Mouse (Mus musculus): ENCODE results near the gene Rsf1. TPM values are rescaled to one million over a fixed set of nuclear protein-coding genes. Genes with fewer than 3 reads are reported as not detected.

Gene Rsf1
- total and polyA plus RNA-seq, 3 experiments, result 5.9 to 21.8 (median 11.9) TPM

GRCm38 (mm10) chr7:97650729-97651128 is 71.0 kb downstream of the Rsf1 start:
- in situ Hi-C loops (cut with MboI; ENCODE audit: low pct_ligation_motif_present, low pct_unique_long_range_greater_than_20kb, low sequenced_read_pairs), result no loop called here
- Histone ChIP-seq H3K27me3 (replicated peaks) (no peaks in the 10 kb centered on the region), H3K36me3 (replicated peaks in 1 of 2; ENCODE audit: control insufficient read depth in 1 of 2, insufficient read depth in 1 of 2, low read length in 1 of 2) (peaks cover 19 to 56% of the 10 kb centered on the region in 2 experiments), H3K4me1 (ENCODE audit: control insufficient read depth in 1 of 2, insufficient read depth in 2 of 2) (no peaks in the 10 kb centered on the region), H3K27ac (ENCODE audit: insufficient read depth, low read depth) (no peak overlapping the region), H3K9ac (ENCODE audit: insufficient read depth, low read depth) (no peak overlapping the region), H3K4me2 (ENCODE audit: insufficient read depth, low read depth, poor library complexity, severe bottlenecking) (no peak overlapping the region), H3K79me2 (replicated peaks; ENCODE audit: control insufficient read depth, extremely low read depth, insufficient read depth, poor library complexity, severe bottlenecking) (no peaks in the 10 kb centered on the region), H3K9me3 (replicated peaks; ENCODE audit: low read length) (no peaks in the 10 kb centered on the region), H3K4me3 (replicated peaks in 1 of 3; ENCODE audit: low read depth in 2 of 3, low read length in 2 of 3, poor library complexity in 1 of 3) (no peak overlapping the region)
- TF ChIP-seq CHD2 (IDR thresholded peaks at IDR 0.05; ENCODE audit: low read length) (no peak), ELF1 (IDR thresholded peaks at IDR 0.05; ENCODE audit: low read depth, low read length) (no peak), NELFE (IDR thresholded peaks at IDR 0.05; ENCODE audit: low read depth, low read length) (no peak), HCFC1 (IDR thresholded peaks at IDR 0.05; ENCODE audit: low read depth, low read length) (no peak), CHD1 (IDR thresholded peaks at IDR 0.05; ENCODE audit: low read depth, low read length) (no peak), USF2 (conservative IDR thresholded peaks at IDR 0.05; ENCODE audit: low read depth, low read length) (no peak), PAX5 (IDR thresholded peaks at IDR 0.05; ENCODE audit: low read length) (no peak), POLR2A (IDR thresholded peaks at IDR 0.05; ENCODE audit: low read depth, low read length) (no peak), KAT2A (IDR thresholded peaks at IDR 0.05; ENCODE audit: insufficient replicate concordance, low read length) (no peak), NRF1 (IDR thresholded peaks at IDR 0.05; ENCODE audit: low read depth, low read length) (no peak), CTCF (conservative IDR thresholded peaks at IDR 0.05 in 1 of 2, IDR thresholded peaks at IDR 0.05 in 1 of 2; ENCODE audit: low read depth in 2 of 2, low read length in 2 of 2) (no peak), ZC3H11A (IDR thresholded peaks at IDR 0.05; ENCODE audit: low read depth, low read length) (no peak), ETS1 (conservative IDR thresholded peaks at IDR 0.05; ENCODE audit: low read depth, low read length) (no peak)
- dilution Hi-C loops (cut with MboI; ENCODE audit: extremely low pct_ligation_motif_present, extremely low pct_unique_long_range_greater_than_20kb, low sequenced_read_pairs), result no loop called here
- DNase-seq (ENCODE audit: extremely low read depth), result no peak

GRCm38 (mm10) chr7:97656144-97656543 is 76.5 kb downstream of the Rsf1 start:
- H3K4me2 ChIP-seq (ENCODE audit: insufficient read depth, low read depth, poor library complexity, severe bottlenecking), result no peak overlapping the region
- no peaks in the 10 kb centered on the region for H3K79me2 ChIP-seq (replicated peaks; ENCODE audit: control insufficient read depth, extremely low read depth, insufficient read depth, poor library complexity, severe bottlenecking)
- TF ChIP-seq CTCF (conservative IDR thresholded peaks at IDR 0.05 in 1 of 2, IDR thresholded peaks at IDR 0.05 in 1 of 2; ENCODE audit: low read depth in 2 of 2, low read length in 2 of 2) (0 out of 4 replicates have a peak, but pooled peaks of 1 of the 2 experiments have one; percentile 22), SMC3 (IDR thresholded peaks at IDR 0.05; ENCODE audit: low read depth, low read length) (peak; percentile 10; the same call in 1 of the 2 replicates), CHD1 (IDR thresholded peaks at IDR 0.05; ENCODE audit: low read depth, low read length) (no peak), RAD21 (IDR thresholded peaks at IDR 0.05; ENCODE audit: low read depth, low read length) (peak; percentile 8)
- dilution Hi-C loops (cut with MboI; ENCODE audit: extremely low pct_ligation_motif_present, extremely low pct_unique_long_range_greater_than_20kb, low sequenced_read_pairs), result no loop called here
- no peaks in the 10 kb centered on the region for H3K27me3 ChIP-seq (replicated peaks)
- H3K4me1 ChIP-seq (ENCODE audit: control insufficient read depth in 1 of 2, insufficient read depth in 2 of 2), result no peaks in the 10 kb centered on the region
- H3K9ac ChIP-seq (ENCODE audit: insufficient read depth, low read depth), result no peak overlapping the region
- H3K36me3 ChIP-seq (replicated peaks in 1 of 2; ENCODE audit: control insufficient read depth in 1 of 2, insufficient read depth in 1 of 2, low read length in 1 of 2), result peaks cover 12 to 56% of the 10 kb centered on the region in 2 experiments
- in situ Hi-C loops (cut with MboI; ENCODE audit: low pct_ligation_motif_present, low pct_unique_long_range_greater_than_20kb, low sequenced_read_pairs), result no loop called here
- no peaks in the 10 kb centered on the region for H3K9me3 ChIP-seq (replicated peaks; ENCODE audit: low read length)
- no peak for DNase-seq (ENCODE audit: extremely low read depth)
- no peak overlapping the region for H3K27ac ChIP-seq (ENCODE audit: insufficient read depth, low read depth)
- H3K4me3 ChIP-seq (replicated peaks in 1 of 3; ENCODE audit: low read depth in 2 of 3, low read length in 2 of 3, poor library complexity in 1 of 3), result no peak overlapping the region

DNA sequence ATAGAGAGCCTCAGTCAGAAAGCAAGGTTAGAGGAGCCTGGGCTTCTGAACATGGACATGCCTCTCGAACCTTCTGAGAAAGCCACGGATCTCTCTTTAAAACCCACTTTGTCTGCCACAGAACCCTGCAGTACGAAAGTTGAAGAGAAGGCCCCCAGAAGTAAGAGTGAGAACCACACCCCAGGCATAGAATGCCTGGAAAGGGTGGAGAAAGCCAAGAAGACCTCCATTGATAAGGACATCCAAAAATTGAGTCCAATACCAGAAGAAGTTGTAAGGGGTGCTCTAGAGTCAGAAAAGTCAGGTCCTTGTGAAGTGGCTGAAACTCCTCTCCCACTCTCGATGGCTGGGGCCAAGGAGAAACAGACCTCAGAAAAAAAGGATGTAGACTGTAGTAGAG is 81.9 kb downstream of the Rsf1 start:
- dilution Hi-C loops (cut with MboI; ENCODE audit: extremely low pct_ligation_motif_present, extremely low pct_unique_long_range_greater_than_20kb, low sequenced_read_pairs), result no loop called here
- peaks cover 14 to 63% of the 10 kb centered on the region in 2 experiments for H3K36me3 ChIP-seq (replicated peaks in 1 of 2; ENCODE audit: control insufficient read depth in 1 of 2, insufficient read depth in 1 of 2, low read length in 1 of 2)
- in situ Hi-C loops (cut with MboI; ENCODE audit: low pct_ligation_motif_present, low pct_unique_long_range_greater_than_20kb, low sequenced_read_pairs), result no loop called here
- H3K27ac ChIP-seq (ENCODE audit: insufficient read depth, low read depth), result no peak overlapping the region
- no peaks in the 10 kb centered on the region for H3K79me2 ChIP-seq (replicated peaks; ENCODE audit: control insufficient read depth, extremely low read depth, insufficient read depth, poor library complexity, severe bottlenecking)
- H3K4me2 ChIP-seq (ENCODE audit: insufficient read depth, low read depth, poor library complexity, severe bottlenecking), result no peak overlapping the region
- H3K9ac ChIP-seq (ENCODE audit: insufficient read depth, low read depth), result no peak overlapping the region
- H3K4me1 ChIP-seq (ENCODE audit: control insufficient read depth in 1 of 2, insufficient read depth in 2 of 2), result no peaks in the 10 kb centered on the region
- H3K9me3 ChIP-seq (replicated peaks; ENCODE audit: low read length), result no peaks in the 10 kb centered on the region
- no peaks in the 10 kb centered on the region for H3K27me3 ChIP-seq (replicated peaks)
- DNase-seq (ENCODE audit: extremely low read depth), result no peak
- no peak overlapping the region for H3K4me3 ChIP-seq (replicated peaks in 1 of 3; ENCODE audit: low read depth in 2 of 3, low read length in 2 of 3, poor library complexity in 1 of 3)
- TF ChIP-seq USF1 (IDR thresholded peaks at IDR 0.05; ENCODE audit: low read depth, low read length) (no peak), E2F4 (IDR thresholded peaks at IDR 0.05; ENCODE audit: insufficient replicate concordance, low read depth, low read length) (no peak), MAFK (IDR thresholded peaks at IDR 0.05; ENCODE audit: insufficient replicate concordance, low read length) (no peak), MEF2A (IDR thresholded peaks at IDR 0.05; ENCODE audit: borderline replicate concordance, low read depth, low read length) (no peak), POLR2A (IDR thresholded peaks at IDR 0.05; ENCODE audit: low read depth, low read length) (no peak), SMC3 (IDR thresholded peaks at IDR 0.05; ENCODE audit: low read depth, low read length) (no peak), MYC (IDR thresholded peaks at IDR 0.05; ENCODE audit: low read depth, low read length) (no peak), CHD1 (IDR thresholded peaks at IDR 0.05; ENCODE audit: low read depth, low read length) (no peak), NELFE (IDR thresholded peaks at IDR 0.05; ENCODE audit: low read depth, low read length) (no peak), GABPA (IDR thresholded peaks at IDR 0.05; ENCODE audit: insufficient replicate concordance, low read depth, low read length) (no peak), ZKSCAN1 (IDR thresholded peaks at IDR 0.05; ENCODE audit: borderline replicate concordance, low read depth, low read length) (no peak), JUN (IDR thresholded peaks at IDR 0.05; ENCODE audit: insufficient read depth, low read depth, low read length) (no peak), SIN3A (IDR thresholded peaks at IDR 0.05; ENCODE audit: low read length) (no peak), RCOR1 (conservative IDR thresholded peaks at IDR 0.05; ENCODE audit: low read depth, low read length) (no peak), USF2 (conservative IDR thresholded peaks at IDR 0.05; ENCODE audit: low read depth, low read length) (no peak), IRF4 (IDR thresholded peaks at IDR 0.05; ENCODE audit: low read depth, low read length) (no peak)
